Mouse (Mus musculus) liver, embryonic 15.5 days (tissue): ENCODE data around the gene Rybp. TPM values are rescaled to one million over a fixed set of nuclear protein-coding genes. Genes with fewer than 3 reads are reported as not detected.

Source experiments
- ATAC-seq: fragments of 200-750 bp; cut with Nextera tagmentation; 2 replicates; pipeline ENCODE4 v1.8.0; 2017; ENCODE audit warnings: moderate number of reproducible peaks, mild to moderate bottlenecking, moderate library complexity; ENCODE audit not compliant: insufficient read depth
- H3K27ac ChIP-seq: fragments of 300-500 bp; sonication (generic); replicated peaks from 2 replicates; pipeline ENCODE4 v1.5.1; 2015; ENCODE audit warnings: mild to moderate bottlenecking, inconsistent platforms
- H3K27me3 ChIP-seq: fragments of 300-500 bp; sonication (generic); 2 replicates; pipeline ENCODE4 v1.6.1; 2015; ENCODE audit warnings: mild to moderate bottlenecking, inconsistent platforms
- H3K36me3 ChIP-seq: fragments of 300-500 bp; sonication (generic); replicated peaks from 2 replicates; pipeline ENCODE4 v1.6.1; 2015; ENCODE audit warnings: moderate library complexity, mild to moderate bottlenecking, inconsistent platforms
- H3K4me1 ChIP-seq: fragments of 300-500 bp; sonication (generic); replicated peaks from 2 replicates; pipeline ENCODE4 v1.6.1; 2015; ENCODE audit warnings: inconsistent platforms
- H3K4me2 ChIP-seq: fragments of 300-500 bp; sonication (generic); 2 replicates; pipeline ENCODE4 v1.6.1; 2015; ENCODE audit warnings: moderate library complexity, mild to moderate bottlenecking, inconsistent platforms
- H3K4me3 ChIP-seq: fragments of 300-500 bp; sonication (generic); replicated peaks from 2 replicates; pipeline ENCODE4 v1.5.1; 2015; ENCODE audit warnings: mild to moderate bottlenecking, inconsistent platforms
- H3K9ac ChIP-seq: fragments of 300-500 bp; sonication (generic); 2 replicates; pipeline ENCODE4 v1.6.1; 2015; ENCODE audit warnings: moderate library complexity, mild to moderate bottlenecking, inconsistent platforms
- H3K9me3 ChIP-seq: fragments of 300-500 bp; sonication (generic); replicated peaks from 2 replicates; pipeline ENCODE4 v1.6.1; 2016; ENCODE audit warnings: inconsistent platforms
- WGBS: fragments of 180-500 bp; shearing (Covaris S2); methylation state at CpG from one replicate; pipeline ENCODE4 v1.1.7; 2015; ENCODE audit warnings: mixed read lengths; ENCODE audit not compliant: insufficient replicate concordance; 5-methylcytosine and 5-hydroxymethylcytosine counted together
- polyA plus RNA-seq: library from polyadenylated mRNA; unstranded; fragments of >200 nt; fragmentation: Nextera tagmentation; extraction: Ambion mirVana; gene quantifications from 2 replicates; pipeline ENCODE4 v1.2.1, GENCODE M21; 2015

Gene Rybp
- polyA plus RNA-seq, 1 experiment from 2014 or later = 5.1 TPM

DNA sequence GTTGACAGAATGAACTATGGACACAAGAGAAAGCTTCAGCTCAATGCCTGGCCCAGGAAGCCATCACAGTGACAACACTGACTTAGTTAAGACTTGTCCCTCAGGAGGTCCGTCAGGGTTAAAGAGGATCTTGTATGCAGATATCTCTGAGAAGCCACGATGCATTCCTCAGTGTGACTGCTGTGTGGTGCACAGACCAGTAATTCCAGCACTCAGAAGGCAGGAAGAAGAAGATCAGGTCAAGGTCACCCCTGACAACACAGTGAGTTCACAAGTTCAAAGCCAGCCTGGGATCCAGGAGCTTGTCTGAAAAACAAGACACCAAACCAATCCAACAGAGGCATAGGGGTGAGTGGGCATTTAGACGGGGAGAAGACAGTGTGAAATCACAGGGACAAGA is 67.3 kb downstream of the Rybp start:
- ATAC-seq = no peak
- 52% methylated on average over 3 of the region's 3 CpGs for WGBS

DNA sequence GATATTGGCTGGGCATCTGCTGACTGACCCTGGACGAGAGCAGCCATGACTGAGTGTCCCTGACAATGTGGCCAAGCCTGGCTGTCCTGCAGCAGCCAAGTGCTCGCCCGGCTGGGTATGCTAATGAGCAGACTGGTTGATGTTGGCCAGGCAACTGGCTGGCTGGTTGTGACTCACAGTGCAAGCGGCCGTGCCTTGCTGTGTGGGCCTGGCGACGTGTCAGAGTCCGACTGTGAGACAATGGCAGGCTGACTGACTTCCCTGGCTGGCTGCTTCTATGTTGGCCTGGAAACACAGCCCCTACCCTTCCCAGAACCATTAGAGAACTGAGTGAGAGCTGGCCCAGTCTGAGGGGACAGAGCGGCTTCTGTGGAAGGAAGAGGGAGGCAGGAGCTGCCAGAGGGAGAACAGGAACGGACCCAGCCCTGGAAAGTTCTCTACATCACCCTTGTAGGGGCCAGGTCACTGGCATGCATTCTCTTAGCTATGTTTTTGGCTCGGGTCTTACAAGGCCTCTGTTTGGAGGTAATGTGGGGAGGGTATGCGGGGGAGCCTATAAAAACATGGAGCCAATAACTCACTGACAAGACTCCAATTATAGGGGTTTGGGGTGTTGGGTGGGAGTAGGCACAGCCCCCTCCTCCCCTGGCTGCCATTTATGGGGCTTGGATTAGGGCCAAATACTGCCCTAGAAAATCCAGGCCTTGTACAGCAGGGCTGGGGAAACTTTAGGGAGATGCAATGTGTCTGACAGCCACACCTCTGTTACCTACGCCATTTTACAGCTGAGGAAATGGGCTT is 68.5 kb downstream of the Rybp start:
- H3K27ac ChIP-seq = no peak overlapping the region
- H3K4me1 ChIP-seq = peaks cover 18% of the 10 kb centered on the region; the same call in 1 of the 2 replicates
- H3K4me2 ChIP-seq = no peak overlapping the region
- H3K27me3 ChIP-seq = no peaks in the 10 kb centered on the region
- no peak overlapping the region for H3K9ac ChIP-seq
- no peak for ATAC-seq
- no peaks in the 10 kb centered on the region for H3K9me3 ChIP-seq
- WGBS = 67% methylated on average over 13 of the region's 13 CpGs
- no peak overlapping the region for H3K4me3 ChIP-seq
- no peaks in the 10 kb centered on the region for H3K36me3 ChIP-seq

More for the DNA sequence above, 67.3 kb downstream of the Rybp start:
- Histone ChIP-seq H3K4me3 (no peak overlapping the region), H3K4me2 (no peak overlapping the region), H3K9ac (no peak overlapping the region), H3K4me1 (peaks cover 8% of the 10 kb centered on the region; the same call in 1 of the 2 replicates), H3K27ac (no peak overlapping the region), H3K9me3 (no peaks in the 10 kb centered on the region), H3K27me3 (no peaks in the 10 kb centered on the region), H3K36me3 (no peaks in the 10 kb centered on the region)

DNA sequence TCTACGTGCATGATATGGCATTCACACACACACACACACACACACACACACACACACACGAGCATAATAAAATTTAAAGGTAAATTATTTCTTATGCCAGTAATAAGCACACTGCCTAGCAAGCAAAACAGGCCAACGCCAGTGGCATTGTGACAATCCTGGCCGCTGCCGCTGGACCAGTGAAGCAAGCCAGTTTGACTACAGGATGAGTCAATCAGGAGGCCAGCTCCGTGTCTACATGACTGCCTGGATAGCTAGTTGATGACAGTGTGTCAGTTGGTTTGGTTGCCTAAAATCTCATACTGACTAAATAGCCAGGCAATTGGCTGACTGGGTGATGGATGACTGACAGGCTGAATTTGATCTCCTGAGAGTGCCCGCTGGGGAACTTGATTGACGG is 69.8 kb downstream of the Rybp start:
- no peaks in the 10 kb centered on the region for H3K36me3 ChIP-seq
- WGBS = 75% methylated on average over 8 of the region's 8 CpGs
- no peak overlapping the region for H3K4me3 ChIP-seq
- no peaks in the 10 kb centered on the region for H3K9me3 ChIP-seq
- 0 out of 2 replicates have a peak, but pooled peaks cover 3% of the 10 kb centered on the region for H3K27me3 ChIP-seq
- peaks cover 18% of the 10 kb centered on the region; the same call in 1 of the 2 replicates for H3K4me1 ChIP-seq
- H3K27ac ChIP-seq = no peak overlapping the region
- H3K4me2 ChIP-seq = no peak overlapping the region
- H3K9ac ChIP-seq = no peak overlapping the region
- ATAC-seq = no peak

DNA sequence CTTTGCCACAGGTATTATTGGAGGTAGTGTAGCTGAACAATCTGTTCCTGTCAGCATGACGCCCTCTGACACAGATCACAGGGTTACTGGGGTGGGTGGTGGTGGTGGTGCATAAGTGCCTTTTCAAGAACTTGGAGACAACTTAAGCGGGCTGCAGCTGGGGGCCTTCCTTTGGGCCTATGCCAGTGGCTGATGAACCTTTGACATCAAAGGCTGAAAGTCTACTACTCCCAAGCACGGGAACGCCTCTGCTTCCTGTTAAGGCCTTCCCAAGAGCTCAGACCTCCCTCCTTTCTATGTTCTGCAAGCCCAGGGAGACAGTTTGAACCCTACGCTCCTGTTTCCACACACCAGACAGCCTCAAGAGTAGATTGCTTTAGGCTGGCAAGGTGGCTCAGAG is 70.3 kb downstream of the Rybp start:
- 58% methylated on average over 5 of the region's 5 CpGs for WGBS

DNA sequence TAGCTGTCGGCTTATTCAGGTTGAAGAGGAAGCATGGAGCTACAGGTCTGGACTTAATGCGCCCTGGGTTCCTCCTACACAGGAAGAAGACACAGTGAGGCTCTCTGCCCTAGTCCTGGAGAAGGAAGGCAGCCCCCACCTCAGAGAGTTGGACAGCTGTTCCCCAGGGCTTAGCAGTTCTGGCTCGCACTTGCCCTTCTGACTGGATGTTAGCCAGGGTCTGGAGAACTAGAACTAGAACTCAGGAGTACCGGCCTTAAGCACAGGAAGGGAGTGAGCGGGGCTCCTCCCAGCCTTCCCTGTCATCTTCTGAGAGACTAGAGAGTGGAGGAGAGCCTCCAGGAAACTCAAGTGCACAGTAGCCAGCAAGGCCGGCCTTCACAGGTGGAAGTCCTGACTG is 71.5 kb downstream of the Rybp start:
- Histone ChIP-seq H3K9ac (no peak overlapping the region), H3K4me2 (no peak overlapping the region), H3K27me3 (0 out of 2 replicates have a peak, but pooled peaks cover 3% of the 10 kb centered on the region), H3K27ac (no peak overlapping the region), H3K4me1 (peaks cover 18% of the 10 kb centered on the region; the same call in 1 of the 2 replicates), H3K9me3 (no peaks in the 10 kb centered on the region), H3K4me3 (no peak overlapping the region), H3K36me3 (no peaks in the 10 kb centered on the region)
- no peak for ATAC-seq
- 34% methylated on average over 6 of the region's 6 CpGs for WGBS

More for the DNA sequence above, 70.3 kb downstream of the Rybp start:
- Histone ChIP-seq H3K27ac (no peak overlapping the region), H3K36me3 (no peaks in the 10 kb centered on the region), H3K27me3 (0 out of 2 replicates have a peak, but pooled peaks cover 3% of the 10 kb centered on the region), H3K9me3 (no peaks in the 10 kb centered on the region), H3K4me1 (peaks cover 18% of the 10 kb centered on the region; the same call in 1 of the 2 replicates), H3K9ac (no peak overlapping the region), H3K4me2 (no peak overlapping the region), H3K4me3 (no peak overlapping the region)
- ATAC-seq = no peak

DNA sequence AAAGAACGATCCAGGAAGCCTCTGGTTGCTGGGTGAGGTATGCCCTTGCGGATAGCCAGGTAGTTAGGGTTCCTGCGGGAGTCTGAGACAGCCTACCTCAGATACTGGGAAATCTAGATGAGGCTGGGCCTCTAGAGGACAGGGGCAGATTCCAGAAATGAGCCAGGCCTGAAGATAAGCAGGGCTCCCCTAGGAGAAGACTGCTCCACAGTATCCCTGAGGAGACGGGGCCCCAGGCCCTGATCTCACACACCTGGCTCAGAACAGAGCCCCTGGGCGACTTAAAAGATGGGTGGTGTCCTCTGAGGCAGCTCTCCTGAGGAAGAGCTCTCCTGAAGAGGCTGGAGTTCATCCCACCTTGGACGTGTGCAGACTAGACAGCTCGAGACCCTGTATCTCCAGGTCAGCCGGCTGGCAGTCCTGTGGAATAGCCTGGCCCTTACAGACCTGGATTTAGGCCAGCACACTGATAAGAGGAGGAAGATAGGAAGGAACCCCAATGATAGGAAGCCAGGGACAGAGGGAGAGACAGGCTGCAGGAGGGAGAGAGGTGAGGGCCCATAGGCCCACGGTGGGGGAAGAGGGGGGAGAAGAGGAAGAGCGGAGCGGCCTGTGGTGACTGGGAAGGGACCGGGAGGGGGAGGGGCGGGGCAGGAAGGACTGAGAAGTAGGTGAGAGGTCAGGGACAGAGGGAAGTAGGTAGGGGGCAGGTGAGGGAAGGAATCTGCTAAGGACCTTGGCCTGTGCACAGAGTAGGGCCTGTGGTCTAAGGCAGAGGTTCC is 73.0 kb downstream of the Rybp start:
- peak; percentile 42; the same call in 1 of the 2 replicates for ATAC-seq
- H3K9me3 ChIP-seq = no peaks in the 10 kb centered on the region
- 0 out of 2 replicates have a peak, but pooled peaks cover 3% of the 10 kb centered on the region for H3K27me3 ChIP-seq
- H3K4me2 ChIP-seq = no peak overlapping the region
- WGBS = 26% methylated on average over 13 of the region's 13 CpGs
- no peak overlapping the region for H3K4me3 ChIP-seq
- H3K4me1 ChIP-seq = peaks cover 18% of the 10 kb centered on the region; the same call in 1 of the 2 replicates
- no peaks in the 10 kb centered on the region for H3K36me3 ChIP-seq
- no peak overlapping the region for H3K27ac ChIP-seq
- no peak overlapping the region for H3K9ac ChIP-seq

DNA sequence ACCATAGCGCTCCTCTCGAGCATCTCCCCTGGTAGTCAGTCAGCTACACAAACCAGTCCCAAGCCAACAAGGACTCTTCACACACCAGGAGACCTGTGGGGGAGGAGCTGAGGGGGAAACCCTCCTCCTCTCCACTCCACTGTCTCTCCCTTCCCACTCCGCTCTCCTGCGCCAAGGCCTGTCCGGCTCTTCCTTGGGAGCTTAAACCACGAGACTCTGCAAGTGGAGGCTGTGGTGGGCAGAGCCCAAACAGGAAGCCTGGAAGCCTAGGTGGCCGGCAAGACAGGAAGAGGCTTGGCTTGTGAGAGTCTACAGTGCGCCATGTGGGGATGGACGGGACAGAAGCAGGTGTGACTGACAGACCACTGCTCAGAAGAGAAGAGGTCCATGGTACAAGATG is 73.7 kb downstream of the Rybp start:
- WGBS = 35% methylated on average over 9 of the region's 9 CpGs
- Histone ChIP-seq H3K27ac (no peak overlapping the region), H3K4me3 (no peak overlapping the region), H3K4me1 (peaks cover 18% of the 10 kb centered on the region; the same call in 1 of the 2 replicates), H3K27me3 (0 out of 2 replicates have a peak, but pooled peaks cover 3% of the 10 kb centered on the region), H3K9ac (no peak overlapping the region), H3K4me2 (no peak overlapping the region), H3K36me3 (no peaks in the 10 kb centered on the region), H3K9me3 (no peaks in the 10 kb centered on the region)
- ATAC-seq = no peak

DNA sequence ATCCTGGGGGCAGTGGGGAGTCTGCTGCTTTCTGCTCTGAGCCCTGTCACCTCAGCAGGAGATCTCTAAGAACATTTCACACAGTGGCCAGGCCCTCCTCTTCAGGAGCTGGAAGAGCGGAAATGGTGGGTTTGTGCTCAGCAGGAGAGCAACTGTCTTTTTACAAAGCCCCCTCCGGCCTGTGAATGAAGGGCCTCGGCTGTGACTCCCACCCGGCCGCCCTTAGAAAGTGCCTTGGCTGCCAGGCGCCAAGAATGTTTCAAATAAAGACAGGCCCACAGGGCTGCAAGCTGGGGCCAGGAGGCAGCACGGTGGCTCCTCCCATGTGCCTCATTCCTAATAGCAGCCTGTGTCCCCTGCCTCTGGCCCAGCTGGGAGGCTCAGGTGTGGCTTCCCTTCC is 74.5 kb downstream of the Rybp start:
- Histone ChIP-seq H3K27ac (no peak overlapping the region), H3K4me1 (peaks cover 18% of the 10 kb centered on the region; the same call in 1 of the 2 replicates), H3K9ac (no peak overlapping the region), H3K36me3 (no peaks in the 10 kb centered on the region), H3K9me3 (no peaks in the 10 kb centered on the region), H3K27me3 (0 out of 2 replicates have a peak, but pooled peaks cover 11% of the 10 kb centered on the region), H3K4me3 (no peak overlapping the region), H3K4me2 (no peak overlapping the region)
- no peak for ATAC-seq
- WGBS = 37% methylated on average over 7 of the region's 7 CpGs

DNA sequence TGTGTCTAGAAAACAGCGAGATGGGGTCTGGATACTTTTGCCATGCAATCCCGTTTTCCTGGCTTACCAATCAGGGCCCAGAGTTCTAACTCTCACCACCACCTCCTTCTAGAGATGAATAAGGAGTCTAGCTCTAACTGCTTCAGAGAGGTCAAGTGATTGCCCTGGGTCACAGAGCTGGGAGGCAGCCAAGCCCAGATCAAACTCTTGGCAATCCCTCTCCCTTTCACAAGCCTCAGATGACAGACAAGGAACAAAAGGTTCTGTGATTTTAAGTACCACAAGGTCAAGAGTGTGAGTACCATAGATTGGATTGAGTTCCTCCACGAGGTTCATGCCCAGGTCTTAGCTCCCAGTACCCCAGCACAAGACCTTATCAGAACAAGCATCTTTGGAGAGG is 75.6 kb downstream of the Rybp start:
- ATAC-seq = no peak
- WGBS = 57% methylated on average over 3 of the region's 3 CpGs
- no peaks in the 10 kb centered on the region for H3K36me3 ChIP-seq
- peaks cover 23% of the 10 kb centered on the region for H3K27me3 ChIP-seq
- no peak overlapping the region for H3K27ac ChIP-seq
- no peak overlapping the region for H3K9ac ChIP-seq
- peaks cover 26% of the 10 kb centered on the region; the same call in 1 of the 2 replicates for H3K4me1 ChIP-seq
- H3K4me2 ChIP-seq = no peak overlapping the region
- H3K4me3 ChIP-seq = no peak overlapping the region
- no peaks in the 10 kb centered on the region for H3K9me3 ChIP-seq

DNA sequence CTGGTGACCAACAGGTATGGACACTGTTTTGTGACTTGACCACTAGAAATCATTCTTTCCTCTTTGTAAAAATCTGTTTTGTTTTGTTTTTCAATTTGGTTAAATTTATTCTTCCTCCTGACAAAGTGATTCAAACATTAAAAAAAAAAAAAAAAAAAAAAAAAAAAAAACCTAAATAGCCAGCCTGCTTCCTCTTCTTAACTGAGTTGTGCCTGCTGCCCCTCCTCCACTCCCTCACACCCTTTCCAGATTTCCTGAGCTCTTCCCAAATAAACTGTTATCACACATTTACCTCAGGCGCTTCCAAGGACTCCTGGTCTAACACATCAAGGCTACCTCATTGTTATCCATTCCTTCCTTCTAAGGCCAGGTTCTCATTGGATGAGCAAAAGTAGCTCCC is 76.8 kb downstream of the Rybp start:
- Histone ChIP-seq H3K36me3 (no peaks in the 10 kb centered on the region), H3K4me2 (no peak overlapping the region), H3K9ac (no peak overlapping the region), H3K4me3 (no peak overlapping the region), H3K27ac (no peak overlapping the region), H3K27me3 (peaks cover 33% of the 10 kb centered on the region), H3K9me3 (no peaks in the 10 kb centered on the region), H3K4me1 (peaks cover 20% of the 10 kb centered on the region; the same call in 1 of the 2 replicates)
- 56% methylated on average over 1 of the region's 1 CpGs for WGBS
- ATAC-seq = no peak

DNA sequence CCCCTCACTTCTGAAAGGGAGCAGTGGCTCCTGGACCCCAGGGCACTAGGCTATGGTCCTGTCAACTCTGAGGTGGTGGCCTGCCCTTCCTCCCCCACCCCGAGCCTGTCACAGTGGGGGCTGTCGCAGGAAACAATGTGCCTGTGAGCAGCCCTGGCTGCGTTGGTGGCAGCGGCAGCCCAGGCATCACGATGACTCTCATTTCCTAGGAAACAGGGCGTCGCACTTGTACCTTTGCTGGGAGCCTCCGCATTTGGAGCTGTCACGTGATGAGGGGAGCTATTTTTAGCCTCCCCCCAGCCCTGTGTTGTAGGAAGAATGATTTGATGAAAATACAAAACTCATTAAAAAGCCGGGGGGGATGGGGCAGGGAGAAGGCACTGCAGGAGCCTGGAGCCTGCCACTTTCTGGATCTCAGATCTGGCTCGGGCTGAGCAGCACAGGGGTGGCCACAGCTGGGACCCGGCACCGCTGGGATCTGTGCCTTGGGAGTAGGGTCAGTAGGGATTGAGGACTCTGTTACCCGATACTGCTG is 80.5 kb downstream of the Rybp start:
- no peak overlapping the region for H3K4me3 ChIP-seq
- H3K36me3 ChIP-seq = no peaks in the 10 kb centered on the region
- ATAC-seq = no peak
- peaks cover 8% of the 10 kb centered on the region; the same call in 1 of the 2 replicates for H3K4me1 ChIP-seq
- H3K27ac ChIP-seq = no peak overlapping the region
- H3K9ac ChIP-seq = no peak overlapping the region
- H3K9me3 ChIP-seq = no peaks in the 10 kb centered on the region
- peaks cover 33% of the 10 kb centered on the region for H3K27me3 ChIP-seq
- H3K4me2 ChIP-seq = no peak overlapping the region
- WGBS = 6% methylated on average over 14 of the region's 14 CpGs
